Mouse (Mus musculus) monocyte, adult 2 months (primary cell): ENCODE results near the gene Bcl2l2.
A peak's percentile ranks its signal among the peaks of the same experiment; 100 is the strongest.

Experiments
- DNase-seq, 2 experiments: peaks; one replicate each; pipeline ENCODE4 v3.0.0; 2022; ENCODE audit warnings: low spot score in 2 of 2, low read depth in 1 of 2

Bcl2l2 gene

GRCm38 (mm10) chr14:54883154-54884021 lies at the start of gene Bcl2l2, which contains the start of gene Gm20521:
Gene Bcl2l2, plus strand, starts transcription at chr14:54883377.
Gene Gm20521, plus strand, starts transcription at chr14:54883441.
- DNase-seq, result peak in 1 of 2 experiments; percentile 27

GRCm38 (mm10) chr14:54843461-54843860 lies 39.7 kb upstream of the Bcl2l2 start:
- no peak for DNase-seq

- no peak for DNase-seq
Observed at GRCm38 (mm10) chr14:54855726-54856125, 27.5 kb upstream of the Bcl2l2 start.

- DNase-seq, result no peak
Observed at GRCm38 (mm10) chr14:54856703-54857102, 26.5 kb upstream of the Bcl2l2 start.

GRCm38 (mm10) chr14:54857891-54858290 lies 25.3 kb upstream of the Bcl2l2 start:
- DNase-seq, result no peak

- peak in 1 of 2 experiments; percentile 19 for DNase-seq
Observed at GRCm38 (mm10) chr14:54860511-54860910, 22.7 kb upstream of the Bcl2l2 start.

GRCm38 (mm10) chr14:54863501-54864312 lies 19.5 kb upstream of the Bcl2l2 start:
- DNase-seq, result peak; percentile 61 to 77

GRCm38 (mm10) chr14:54864313-54865036 lies 18.7 kb upstream of the Bcl2l2 start:
- no peak for DNase-seq

GRCm38 (mm10) chr14:54865626-54866025 lies 17.6 kb upstream of the Bcl2l2 start:
- no peak for DNase-seq

GRCm38 (mm10) chr14:54866268-54866667 lies 16.9 kb upstream of the Bcl2l2 start:
- no peak for DNase-seq

GRCm38 (mm10) chr14:54866936-54867335 lies 16.2 kb upstream of the Bcl2l2 start:
- DNase-seq, result peak in 1 of 2 experiments; percentile 28

- no peak for DNase-seq
Observed at GRCm38 (mm10) chr14:54868026-54868425, 15.2 kb upstream of the Bcl2l2 start.

- no peak for DNase-seq
Observed at GRCm38 (mm10) chr14:54870861-54871260, 12.3 kb upstream of the Bcl2l2 start, which contains the start of gene Homez. Gene Homez, minus strand, starts transcription at chr14:54870961.

- DNase-seq, result no peak
Observed at GRCm38 (mm10) chr14:54874165-54874564, 9.0 kb upstream of the Bcl2l2 start.

GRCm38 (mm10) chr14:54875844-54876538 lies 7.2 kb upstream of the Bcl2l2 start:
- no peak for DNase-seq

- DNase-seq, result peak in 1 of 2 experiments; percentile 58
Observed at GRCm38 (mm10) chr14:54876539-54877047, 6.6 kb upstream of the Bcl2l2 start.

GRCm38 (mm10) chr14:54877048-54877715 lies 6.0 kb upstream of the Bcl2l2 start, which contains the start of gene Ppp1r3e:
Gene Ppp1r3e, minus strand, starts transcription at chr14:54877550.
- DNase-seq, result no peak

- DNase-seq, result no peak
Observed at GRCm38 (mm10) chr14:54884022-54884712, 990 bp downstream of the Bcl2l2 start.

- DNase-seq, result no peak
Observed at GRCm38 (mm10) chr14:54885309-54885708, 2.1 kb downstream of the Bcl2l2 start.
